Mouse (Mus musculus): ENCODE data around the gene Slc36a3. TPM values are rescaled to one million over a fixed set of nuclear protein-coding genes. Genes with fewer than 3 reads are reported as not detected.
"Not testable (repeated sequence)": the region's sequence is repeated elsewhere in the genome, so short reads cannot be mapped to it uniquely, and the experiment has no call there.

Slc36a3 gene
- polyA plus RNA-seq, 1 experiment, result 0.18 TPM

GRCm38 (mm10) chr11:55121430-55121829 is 30.1 kb downstream of the Slc36a3 start:
- Histone ChIP-seq H3K27ac (ENCODE audit: insufficient read depth, low read depth, low read length) (peak overlapping the region; percentile 80; the same call in 1 of the 2 replicates), H3K36me3 (ENCODE audit: control insufficient read depth, insufficient read depth, low read length) (no peaks in the 10 kb centered on the region), H3K4me1 (ENCODE audit: control insufficient read depth, insufficient read depth, insufficient read length, low read length) (peaks cover 3% of the 10 kb centered on the region; the same call in 1 of the 2 replicates), H3K27me3 (ENCODE audit: control insufficient read depth, insufficient read depth, low read length) (no peaks in the 10 kb centered on the region), H3K4me3 (ENCODE audit: low read depth, low read length) (no peak overlapping the region)
- WGBS, result 82% methylated on average over 1 of the region's 1 CpGs
- no peak for TF ChIP-seq CTCF (IDR thresholded peaks at IDR 0.05; ENCODE audit: extremely low read depth, insufficient read length, insufficient replicate concordance, low read depth, low read length)
- no peak for TF ChIP-seq POLR2A (IDR thresholded peaks at IDR 0.05; ENCODE audit: low read depth, low read length)

- Histone ChIP-seq H3K27me3 (ENCODE audit: control insufficient read depth, insufficient read depth, low read length) (no peaks in the 10 kb centered on the region), H3K36me3 (ENCODE audit: control insufficient read depth, insufficient read depth, low read length) (no peaks in the 10 kb centered on the region), H3K27ac (ENCODE audit: insufficient read depth, low read depth, low read length) (peak overlapping the region; percentile 80), H3K4me1 (ENCODE audit: control insufficient read depth, insufficient read depth, insufficient read length, low read length) (no peaks in the 10 kb centered on the region), H3K4me3 (ENCODE audit: low read depth, low read length) (no peak overlapping the region)
- TF ChIP-seq POLR2A (IDR thresholded peaks at IDR 0.05; ENCODE audit: low read depth, low read length), result no peak
- no peak for TF ChIP-seq CTCF (IDR thresholded peaks at IDR 0.05; ENCODE audit: extremely low read depth, insufficient read length, insufficient replicate concordance, low read depth, low read length)
- WGBS, result 73% methylated on average over 8 of the region's 8 CpGs
These were observed 30.7 kb downstream of the Slc36a3 start for GRCm38 (mm10) chr11:55120821-55121271.

GRCm38 (mm10) chr11:55120279-55120678 is 31.2 kb downstream of the Slc36a3 start:
- H3K27me3 ChIP-seq (ENCODE audit: control insufficient read depth, insufficient read depth, low read length), result no peaks in the 10 kb centered on the region
- no peaks in the 10 kb centered on the region for H3K4me1 ChIP-seq (ENCODE audit: control insufficient read depth, insufficient read depth, insufficient read length, low read length)
- H3K36me3 ChIP-seq (ENCODE audit: control insufficient read depth, insufficient read depth, low read length), result no peaks in the 10 kb centered on the region
- TF ChIP-seq CTCF (IDR thresholded peaks at IDR 0.05; ENCODE audit: extremely low read depth, insufficient read length, insufficient replicate concordance, low read depth, low read length) (no peak), POLR2A (IDR thresholded peaks at IDR 0.05; ENCODE audit: low read depth, low read length) (no peak)
- H3K27ac ChIP-seq (ENCODE audit: insufficient read depth, low read depth, low read length), result peak overlapping the region; percentile 12
- H3K4me3 ChIP-seq (ENCODE audit: low read depth, low read length), result no peak overlapping the region

GRCm38 (mm10) chr11:55117031-55117430 is 34.5 kb downstream of the Slc36a3 start:
- H3K27ac ChIP-seq (ENCODE audit: insufficient read depth, low read depth, low read length), result no peak overlapping the region
- TF ChIP-seq CTCF (IDR thresholded peaks at IDR 0.05; ENCODE audit: extremely low read depth, insufficient read length, insufficient replicate concordance, low read depth, low read length) (no peak), POLR2A (IDR thresholded peaks at IDR 0.05; ENCODE audit: low read depth, low read length) (no peak)
- H3K4me3 ChIP-seq (ENCODE audit: low read depth, low read length), result no peak overlapping the region
- H3K4me1 ChIP-seq (ENCODE audit: control insufficient read depth, insufficient read depth, insufficient read length, low read length), result no peaks in the 10 kb centered on the region
- 92% methylated on average over 2 of the region's 2 CpGs for WGBS
- no peaks in the 10 kb centered on the region for H3K27me3 ChIP-seq (ENCODE audit: control insufficient read depth, insufficient read depth, low read length)
- H3K36me3 ChIP-seq (ENCODE audit: control insufficient read depth, insufficient read depth, low read length), result no peaks in the 10 kb centered on the region

- no peaks in the 10 kb centered on the region for H3K27me3 ChIP-seq (ENCODE audit: control insufficient read depth, insufficient read depth, low read length)
- no peaks in the 10 kb centered on the region for H3K4me1 ChIP-seq (ENCODE audit: control insufficient read depth, insufficient read depth, insufficient read length, low read length)
- no peaks in the 10 kb centered on the region for H3K36me3 ChIP-seq (ENCODE audit: control insufficient read depth, insufficient read depth, low read length)
- 81% methylated on average over 3 of the region's 3 CpGs for WGBS
- H3K27ac ChIP-seq (ENCODE audit: insufficient read depth, low read depth, low read length), result no peak overlapping the region
- no peak for TF ChIP-seq CTCF (IDR thresholded peaks at IDR 0.05; ENCODE audit: extremely low read depth, insufficient read length, insufficient replicate concordance, low read depth, low read length)
- no peak for TF ChIP-seq POLR2A (IDR thresholded peaks at IDR 0.05; ENCODE audit: low read depth, low read length)
- H3K4me3 ChIP-seq (ENCODE audit: low read depth, low read length), result no peak overlapping the region
These were observed 35.5 kb downstream of the Slc36a3 start for GRCm38 (mm10) chr11:55116004-55116403.

- Histone ChIP-seq H3K36me3 (ENCODE audit: control insufficient read depth, insufficient read depth, low read length) (peaks cover 2% of the 10 kb centered on the region; the same call in 1 of the 2 replicates), H3K4me3 (ENCODE audit: low read depth, low read length) (no peak overlapping the region)
These were observed 37.2 kb downstream of the Slc36a3 start for GRCm38 (mm10) chr11:55114291-55114690.

GRCm38 (mm10) chr11:55113861-55114250 is 37.7 kb downstream of the Slc36a3 start:
- 40% methylated on average over 4 of the region's 4 CpGs for WGBS
- H3K36me3 ChIP-seq (ENCODE audit: control insufficient read depth, insufficient read depth, low read length); H3K27me3 ChIP-seq (ENCODE audit: control insufficient read depth, insufficient read depth, low read length); H3K4me1 ChIP-seq (ENCODE audit: control insufficient read depth, insufficient read depth, insufficient read length, low read length); H3K4me3 ChIP-seq (ENCODE audit: low read depth, low read length): not testable (repeated sequence)
- 0 out of 2 replicates have a peak overlapping the region, but pooled peaks have one; percentile 19 for H3K27ac ChIP-seq (ENCODE audit: insufficient read depth, low read depth, low read length)

More at GRCm38 (mm10) chr11:55114291-55114690, 37.2 kb downstream of the Slc36a3 start:
- Histone ChIP-seq H3K4me1 (ENCODE audit: control insufficient read depth, insufficient read depth, insufficient read length, low read length) (no peaks in the 10 kb centered on the region), H3K27me3 (ENCODE audit: control insufficient read depth, insufficient read depth, low read length) (no peaks in the 10 kb centered on the region), H3K27ac (ENCODE audit: insufficient read depth, low read depth, low read length) (0 out of 2 replicates have a peak overlapping the region, but pooled peaks have one; percentile 19)
- WGBS, result 68% methylated on average over 2 of the region's 2 CpGs
- TF ChIP-seq POLR2A (IDR thresholded peaks at IDR 0.05; ENCODE audit: low read depth, low read length) (no peak), CTCF (IDR thresholded peaks at IDR 0.05; ENCODE audit: extremely low read depth, insufficient read length, insufficient replicate concordance, low read depth, low read length) (no peak)

All from small intestine, adult 2 months (tissue).